Mouse (Mus musculus): ENCODE measurements around the gene Irs2. TPM values are rescaled to one million over a fixed set of nuclear protein-coding genes. Genes with fewer than 3 reads are reported as not detected.

The Irs2 gene
- total RNA-seq, 2 experiments from 2014 or later: 7.6 to 12.3 TPM

GRCm38 (mm10) chr8:10990421-10991110 lies 17.7 kb downstream of the Irs2 start:
- peak; percentile 69 for ATAC-seq (ENCODE audit: poor library complexity, severe bottlenecking)

- no peak for ATAC-seq (ENCODE audit: poor library complexity, severe bottlenecking)
These were observed 18.3 kb downstream of the Irs2 start for GRCm38 (mm10) chr8:10989946-10990345.

DNA sequence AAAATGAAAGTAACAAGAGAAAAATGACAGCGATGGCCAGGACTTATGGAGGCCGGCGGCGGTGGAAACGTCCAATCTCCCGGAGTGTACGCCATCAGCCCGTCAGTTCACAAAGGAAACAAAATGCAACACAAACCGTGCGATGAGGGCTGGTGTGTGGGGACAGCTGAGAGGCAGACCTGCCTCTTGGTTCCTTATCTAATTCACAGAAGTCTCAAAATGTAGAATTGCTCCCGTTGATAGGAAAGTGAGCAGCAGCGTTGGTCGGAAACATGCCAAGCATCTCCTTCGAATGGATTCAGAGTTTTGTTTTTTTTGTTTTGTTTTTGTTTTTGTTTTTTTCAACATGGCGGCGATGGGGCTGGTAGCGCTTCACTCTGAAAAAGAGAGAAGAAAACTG lies 21.6 kb downstream of the Irs2 start:
- no peak for ATAC-seq (ENCODE audit: poor library complexity, severe bottlenecking)

DNA sequence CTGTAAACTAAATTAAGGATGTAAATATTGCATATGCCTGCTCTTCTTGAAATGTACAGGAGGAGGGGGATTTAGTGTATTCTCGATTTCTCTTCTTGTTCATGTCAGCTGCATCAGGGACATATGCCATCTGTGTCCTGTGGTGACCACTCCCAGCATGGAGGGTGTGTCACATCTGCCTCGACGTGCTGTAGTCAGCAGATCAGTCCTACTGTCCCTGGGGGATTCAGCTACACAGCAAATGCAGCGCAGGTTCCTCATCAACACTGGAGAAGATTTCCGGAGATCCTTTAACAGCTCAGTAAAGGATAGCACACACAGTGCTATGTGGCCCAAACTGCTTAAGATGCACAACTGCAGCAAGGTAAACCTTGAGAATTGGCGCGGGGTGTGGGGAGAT lies 23.2 kb downstream of the Irs2 start:
- no peak for ATAC-seq (ENCODE audit: poor library complexity, severe bottlenecking)

DNA sequence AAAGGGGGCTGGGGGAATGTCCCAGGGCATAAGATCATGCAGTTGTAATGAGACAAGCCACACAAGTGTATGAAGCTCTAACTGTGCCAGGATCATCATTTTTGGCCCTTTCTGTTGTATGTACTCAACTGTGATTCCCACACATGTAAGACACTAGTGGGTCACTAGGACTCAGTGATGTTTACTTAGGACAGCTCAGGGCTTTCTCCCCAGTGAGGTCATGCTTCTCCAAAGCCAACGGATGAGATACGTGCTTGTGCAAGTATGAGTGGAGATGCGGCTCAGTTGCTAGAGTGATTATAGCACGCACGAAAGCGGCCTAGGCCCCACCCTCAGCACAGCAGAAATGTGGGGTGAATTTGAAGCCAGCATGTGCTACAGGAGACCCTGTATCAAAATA lies 27.4 kb downstream of the Irs2 start:
- no peak for ATAC-seq (ENCODE audit: poor library complexity, severe bottlenecking)

GRCm38 (mm10) chr8:10979916-10980315 lies 28.3 kb downstream of the Irs2 start:
- no peak for ATAC-seq (ENCODE audit: poor library complexity, severe bottlenecking)

- ATAC-seq (ENCODE audit: poor library complexity, severe bottlenecking): no peak
These were observed 29.0 kb downstream of the Irs2 start for GRCm38 (mm10) chr8:10979196-10979794.

DNA sequence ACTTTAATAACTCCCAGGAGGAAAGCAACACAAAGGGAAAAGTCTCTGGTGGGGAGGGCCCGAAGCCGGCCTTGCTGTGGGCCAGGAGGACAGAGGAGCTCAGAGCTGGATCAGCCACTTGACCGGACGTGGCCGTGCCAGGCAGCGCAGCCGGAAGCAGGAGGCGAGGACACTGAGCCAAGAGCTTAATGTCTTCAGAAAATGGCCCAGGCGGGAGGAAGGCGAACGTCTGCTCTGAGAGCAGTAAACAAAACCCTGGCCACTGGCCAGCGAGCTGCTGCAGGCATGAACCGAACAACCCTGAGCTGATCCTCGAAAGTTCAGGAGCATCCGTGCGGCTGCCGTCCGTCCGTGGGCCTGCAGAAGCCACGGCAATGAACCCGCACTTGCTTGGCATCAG lies 29.9 kb downstream of the Irs2 start:
- no peak for ATAC-seq (ENCODE audit: poor library complexity, severe bottlenecking)

DNA sequence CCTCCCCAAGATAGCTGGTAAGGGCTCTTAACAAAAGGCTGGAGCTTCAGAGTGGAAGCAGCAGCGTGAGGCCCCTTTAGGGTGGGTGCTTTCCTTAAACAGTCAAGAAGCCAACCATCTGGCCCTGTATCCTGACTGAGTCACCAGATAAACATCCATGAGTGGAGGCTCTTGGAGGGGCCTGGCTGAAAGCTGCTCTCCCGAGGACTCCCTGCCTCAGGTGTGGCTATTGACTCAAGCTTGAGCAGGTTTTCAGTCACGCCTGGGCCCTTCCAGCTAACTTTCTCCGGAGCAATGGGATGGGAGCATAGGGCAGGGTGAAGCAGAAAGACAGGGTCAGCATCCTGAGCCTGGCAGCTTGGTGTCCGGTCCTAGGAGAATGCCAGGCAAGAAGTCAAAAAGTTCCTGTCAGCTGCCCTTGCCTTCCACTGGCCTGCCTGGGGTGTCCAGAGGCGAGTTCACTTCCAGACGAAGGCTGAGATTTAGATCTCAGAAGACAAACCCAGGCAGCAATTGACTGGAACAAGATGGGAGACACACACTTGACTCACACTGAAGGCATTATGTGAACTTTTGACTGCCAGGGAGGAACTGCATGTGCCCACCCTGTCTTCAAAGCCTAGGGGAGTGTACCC lies 30.4 kb downstream of the Irs2 start:
- no peak for ATAC-seq (ENCODE audit: poor library complexity, severe bottlenecking)

- ATAC-seq (ENCODE audit: poor library complexity, severe bottlenecking): no peak
These were observed 33.6 kb downstream of the Irs2 start for GRCm38 (mm10) chr8:10974659-10975058.

DNA sequence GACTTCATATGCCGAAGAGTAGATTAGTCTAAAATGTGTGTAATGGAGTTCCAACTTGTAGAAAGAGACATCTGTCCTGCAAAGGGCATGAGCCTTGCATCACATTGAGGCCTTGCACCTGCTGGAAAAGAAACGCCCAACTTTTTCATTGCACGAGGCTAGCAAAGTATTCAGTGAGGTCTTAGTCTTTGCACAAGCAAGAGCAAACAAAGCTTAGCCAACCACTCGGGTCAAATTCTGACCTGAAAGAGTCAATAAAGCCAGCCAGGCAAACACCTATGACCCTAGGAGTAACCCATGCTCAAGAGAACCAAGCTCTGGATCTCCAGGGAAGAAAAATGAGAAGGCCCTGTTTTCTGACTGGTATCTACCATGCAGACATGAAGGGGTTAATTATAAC lies 34.1 kb downstream of the Irs2 start:
- ATAC-seq (ENCODE audit: poor library complexity, severe bottlenecking): no peak

- no peak for ATAC-seq (ENCODE audit: poor library complexity, severe bottlenecking)
These were observed 35.3 kb downstream of the Irs2 start for GRCm38 (mm10) chr8:10972851-10973452.

DNA sequence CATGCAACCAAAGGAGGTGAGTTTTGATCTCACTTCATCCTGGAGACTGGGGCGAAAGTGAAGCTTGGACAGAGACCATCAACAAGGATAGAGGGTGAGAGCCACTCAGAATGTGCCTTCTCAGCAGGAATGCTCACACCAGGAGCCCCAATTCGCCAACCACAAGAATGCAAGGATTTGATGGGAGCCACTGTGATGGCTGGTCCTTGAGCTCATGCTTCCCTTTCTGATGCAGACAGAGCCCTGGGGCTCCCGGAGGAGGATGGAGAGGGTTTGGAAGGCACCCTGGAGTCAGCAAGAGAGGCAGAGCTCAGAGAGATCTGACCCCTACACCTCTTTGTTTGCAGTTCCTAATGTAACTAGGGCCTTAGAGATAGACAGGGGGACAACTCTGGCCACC lies 36.3 kb downstream of the Irs2 start:
- ATAC-seq (ENCODE audit: poor library complexity, severe bottlenecking): no peak

DNA sequence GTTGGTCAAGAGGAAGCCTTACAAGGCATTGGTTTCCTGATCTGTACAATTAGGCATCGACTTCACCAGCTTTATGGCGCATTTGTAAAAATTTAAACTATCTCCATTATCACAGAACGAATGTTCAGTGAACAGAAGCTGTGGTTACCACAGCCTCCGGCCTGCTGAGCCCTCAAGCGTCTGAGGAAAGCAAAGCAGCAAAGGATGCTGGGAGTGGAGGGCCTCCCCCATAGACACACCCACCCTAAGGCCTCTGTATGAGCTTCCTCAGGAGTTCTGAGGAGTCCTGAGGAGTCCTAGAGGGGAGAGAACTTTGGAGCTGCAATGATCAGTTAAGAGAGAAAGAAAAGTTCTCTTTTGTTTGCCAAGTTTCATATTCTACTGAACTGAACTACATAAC lies 36.7 kb downstream of the Irs2 start:
- no peak for ATAC-seq (ENCODE audit: poor library complexity, severe bottlenecking)

DNA sequence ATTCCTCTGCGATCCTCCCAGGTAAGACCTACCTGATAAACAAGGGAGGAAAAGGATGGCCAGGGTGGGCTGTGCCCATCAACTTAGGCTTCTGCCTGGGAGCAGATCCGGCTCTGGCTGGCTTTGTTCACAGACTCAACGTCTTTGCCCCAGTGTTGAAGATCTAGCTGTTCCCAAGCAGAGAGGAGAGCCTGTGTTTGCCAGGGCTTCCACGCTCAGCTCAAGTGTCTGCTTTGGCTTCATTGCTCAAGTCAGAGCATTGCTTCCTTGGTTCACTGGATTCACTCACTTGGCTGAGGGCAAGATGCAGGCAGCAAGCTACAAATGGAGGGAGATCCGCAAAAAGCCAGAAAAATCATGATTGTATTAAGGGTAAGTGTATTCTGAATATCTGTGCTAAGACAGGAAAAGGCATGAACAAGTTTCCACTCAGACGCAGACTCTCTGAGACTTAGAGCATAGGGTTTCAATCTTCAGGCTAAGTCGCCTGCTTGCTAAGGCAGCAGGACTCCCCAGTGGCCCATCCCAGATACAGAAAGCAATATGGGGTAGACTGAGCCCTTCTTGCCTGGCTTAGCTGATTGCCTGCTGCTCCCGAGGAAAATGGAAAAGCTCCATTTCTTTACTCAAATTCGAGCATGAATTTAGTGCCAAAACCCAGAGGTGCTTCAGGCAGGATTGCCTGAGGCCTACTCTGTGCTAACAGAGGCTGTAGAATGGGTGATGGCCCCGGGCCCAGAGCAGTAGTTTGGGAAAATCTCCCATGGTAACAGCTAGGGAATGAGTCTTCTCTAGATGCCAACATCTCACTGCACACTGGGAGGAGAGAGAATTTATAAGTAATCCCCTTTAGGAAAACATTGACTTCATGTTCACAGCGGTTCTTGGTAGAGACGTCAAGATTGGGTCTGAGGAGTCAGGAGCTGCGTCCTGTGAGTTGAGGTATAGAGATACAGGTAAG lies 37.5 kb downstream of the Irs2 start:
- no peak for ATAC-seq (ENCODE audit: poor library complexity, severe bottlenecking)

GRCm38 (mm10) chr8:10968687-10969086 lies 39.6 kb downstream of the Irs2 start:
- ATAC-seq (ENCODE audit: poor library complexity, severe bottlenecking): no peak

DNA sequence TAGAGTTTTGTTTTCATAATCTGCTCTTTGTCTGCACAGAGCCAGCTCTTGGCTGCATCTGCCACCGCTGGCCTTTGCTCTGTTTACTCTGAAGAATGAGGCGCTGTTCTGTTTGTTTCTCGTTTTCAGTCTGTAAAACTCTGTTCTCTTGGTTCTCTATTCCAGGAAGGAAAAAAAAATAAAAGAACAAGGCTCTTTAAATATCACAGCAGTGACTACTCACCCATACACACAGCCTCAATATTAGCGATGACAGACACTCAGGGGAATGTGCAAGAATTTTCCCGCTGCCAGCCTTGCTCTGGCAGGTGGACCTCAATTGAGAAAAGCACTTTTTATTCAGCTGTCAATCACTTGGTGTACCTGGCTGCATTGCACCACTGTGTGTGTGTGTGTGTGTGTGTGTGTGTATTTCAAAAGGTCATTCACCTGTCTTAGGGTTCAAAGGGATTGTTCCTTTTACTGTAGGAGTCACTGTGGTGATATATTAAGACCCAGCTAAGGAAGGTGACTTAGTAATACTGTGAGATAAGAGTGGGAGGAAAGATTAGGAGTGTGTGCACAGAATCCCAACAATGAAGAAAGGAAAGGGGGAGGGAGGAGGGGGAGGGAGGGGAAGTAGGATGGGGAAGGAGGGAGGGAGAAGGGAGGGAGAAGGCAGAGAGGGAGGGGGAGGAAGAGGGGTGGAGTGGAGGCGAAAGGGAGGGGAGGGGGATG lies 42.7 kb downstream of the Irs2 start:
- no peak for ATAC-seq (ENCODE audit: poor library complexity, severe bottlenecking)

- peak; percentile 72 for ATAC-seq (ENCODE audit: poor library complexity, severe bottlenecking)
These were observed 43.7 kb downstream of the Irs2 start for GRCm38 (mm10) chr8:10964511-10965099.

- no peak for ATAC-seq (ENCODE audit: poor library complexity, severe bottlenecking)
These were observed 46.3 kb downstream of the Irs2 start for GRCm38 (mm10) chr8:10961989-10962388.

Measured in megakaryocyte, adult 5-6 weeks (primary cell).